Mouse (Mus musculus) embryonic fibroblast, embryonic 13.5 days (primary cell): ENCODE results near the gene Bola2. TPM values are rescaled to one million over a fixed set of nuclear protein-coding genes. Genes with fewer than 3 reads are reported as not detected.
"Not testable (repeated sequence)": the region's sequence is repeated elsewhere in the genome, so short reads cannot be mapped to it uniquely, and the experiment has no call there.

Experiments used
- H3K27ac ChIP-seq: 2 replicates; pipeline ENCODE4 v1.5.1; 2012; ENCODE audit warnings: low read length, control low read depth, inconsistent platforms; ENCODE audit not compliant: insufficient read depth
- H3K4me1 ChIP-seq: 2 replicates; pipeline ENCODE4 v1.6.1; 2011; ENCODE audit warnings: low read length; ENCODE audit not compliant: control insufficient read depth, insufficient read depth
- H3K4me3 ChIP-seq: 2 replicates; pipeline ENCODE4 v1.5.1; 2011; ENCODE audit warnings: mild to moderate bottlenecking, control low read depth, low read length; ENCODE audit not compliant: insufficient read depth
- CTCF ChIP-seq: IDR thresholded peaks from 2 replicates; pipeline ENCODE4 v1.5.1; 2011; ENCODE audit warnings: mild to moderate bottlenecking, control low read depth, low read length, moderate library complexity, borderline replicate concordance; ENCODE audit not compliant: insufficient read depth
- POLR2A ChIP-seq: IDR thresholded peaks from 2 replicates; pipeline ENCODE4 v1.6.1; 2011; ENCODE audit warnings: low read depth, mild to moderate bottlenecking, control low read depth, low read length, moderate library complexity
- polyA plus RNA-seq: library from polyadenylated mRNA; stranded (reverse); fragments of >200 nt; gene quantifications from 2 replicates; pipeline ENCODE4 v1.2.4, GENCODE M21; 2011; ENCODE audit warnings: low read depth; ENCODE audit not compliant: missing spikeins, insufficient read length

Gene Bola2
- polyA plus RNA-seq, 1 experiment: 56.5 TPM

DNA sequence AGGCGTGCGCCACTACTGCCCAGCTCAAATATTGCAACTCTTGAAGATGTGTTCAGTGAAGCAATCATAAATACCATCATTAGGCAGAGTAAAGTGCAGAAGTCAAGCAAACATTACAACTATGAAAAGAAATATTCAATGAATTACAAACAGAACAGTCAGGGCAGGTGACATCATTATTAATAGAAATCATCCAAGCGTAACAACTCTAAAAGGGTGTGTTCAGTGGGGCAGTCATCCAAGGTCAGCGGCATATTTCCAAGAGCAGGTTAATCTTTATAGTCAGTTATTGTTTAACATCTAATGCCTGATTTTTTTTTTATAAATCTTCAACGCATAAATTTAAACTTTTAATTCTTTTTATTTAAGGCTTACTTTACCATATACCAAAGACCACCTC lies 14.0 kb upstream of the Bola2 start:
- TF ChIP-seq POLR2A (no peak), CTCF (no peak)
- Histone ChIP-seq H3K27ac (no peak overlapping the region), H3K4me1 (no peaks in the 10 kb centered on the region), H3K4me3 (no peak overlapping the region)

DNA sequence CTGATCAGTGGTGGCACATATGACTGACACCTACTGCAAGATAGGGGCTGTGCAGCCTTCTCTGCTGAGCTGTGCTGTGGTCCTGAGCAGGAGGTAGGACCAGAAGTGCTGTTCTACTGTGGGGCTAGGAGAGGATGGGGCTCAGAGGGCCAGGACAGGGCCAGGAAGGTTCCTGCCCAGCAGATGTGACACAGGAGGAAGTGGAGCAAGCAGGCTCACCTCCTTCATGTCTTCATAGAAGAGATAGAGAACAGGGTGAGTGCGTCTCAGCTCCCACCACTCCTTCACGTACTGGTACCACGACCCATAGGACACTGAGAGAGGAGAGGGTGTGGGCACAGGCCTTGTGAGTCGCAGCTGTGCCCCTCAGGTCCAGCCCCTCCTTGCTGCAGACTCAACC lies 7.0 kb upstream of the Bola2 start:
- not testable (repeated sequence) for H3K27ac ChIP-seq, H3K4me3 ChIP-seq, H3K4me1 ChIP-seq

DNA sequence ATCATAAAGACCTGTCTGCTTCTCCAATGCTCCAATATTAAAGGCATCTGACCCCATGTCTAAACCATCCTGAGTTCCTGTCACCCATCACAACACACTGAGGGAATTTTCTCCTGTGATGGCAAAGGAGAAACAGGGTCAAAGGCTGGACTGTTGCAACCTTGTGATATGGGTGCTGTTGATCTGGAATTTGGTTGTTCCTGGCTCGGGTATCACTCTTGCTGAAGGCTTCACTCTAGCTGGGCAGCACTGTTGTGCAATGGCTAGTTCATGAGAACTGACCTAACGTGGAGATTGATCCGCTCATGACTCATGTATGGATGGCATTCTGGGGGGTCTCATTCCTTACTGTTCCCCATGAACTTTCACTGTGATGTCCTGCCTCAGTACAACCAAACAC lies 6.2 kb upstream of the Bola2 start:
- no peak for TF ChIP-seq POLR2A
- TF ChIP-seq CTCF: no peak
- no peak overlapping the region for H3K27ac ChIP-seq
- H3K4me3 ChIP-seq: no peak overlapping the region
- H3K4me1 ChIP-seq: no peaks in the 10 kb centered on the region

DNA sequence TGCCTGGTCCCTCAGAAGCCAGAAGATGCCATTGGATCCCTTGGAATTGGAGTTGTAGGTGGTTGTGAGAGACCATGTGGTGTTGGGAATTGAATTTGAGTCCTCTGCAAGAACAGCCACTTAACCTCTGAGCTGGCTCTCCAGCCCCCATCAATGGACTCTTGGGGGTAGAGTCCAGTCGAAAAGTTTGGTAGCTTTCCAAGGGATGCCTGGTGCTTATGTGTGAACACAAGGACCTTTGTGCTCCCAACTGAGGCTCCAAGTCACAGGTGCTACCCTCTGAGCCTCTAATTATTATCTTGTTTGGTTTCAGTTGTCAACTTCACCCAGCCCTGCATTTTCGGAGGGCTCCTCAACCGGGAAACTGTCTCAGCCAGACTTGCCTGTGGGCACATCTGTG lies 4.5 kb upstream of the Bola2 start:
- Histone ChIP-seq H3K4me1 (no peaks in the 10 kb centered on the region), H3K27ac (no peak overlapping the region), H3K4me3 (no peak overlapping the region)
- no peak for TF ChIP-seq CTCF
- no peak for TF ChIP-seq POLR2A

DNA sequence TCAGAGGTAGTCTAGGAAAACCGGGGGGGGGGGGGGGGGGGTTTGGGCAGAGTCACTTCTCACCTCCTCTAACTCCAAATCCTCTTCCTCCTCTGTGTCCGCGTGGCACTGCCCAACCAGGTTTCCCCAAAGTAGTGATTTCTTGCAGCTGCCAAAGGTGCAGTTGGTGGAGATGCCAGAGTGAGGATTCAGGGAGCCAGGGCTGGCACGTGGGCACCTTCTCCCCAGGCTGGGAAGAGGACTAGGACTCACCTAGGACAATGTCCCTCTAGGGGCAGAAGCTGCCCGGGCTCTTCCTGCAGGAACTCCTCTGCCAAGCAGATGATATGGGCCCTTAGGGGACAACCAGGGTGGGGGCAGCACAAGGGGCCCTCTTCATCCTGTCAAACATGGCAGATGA lies 3.5 kb upstream of the Bola2 start:
- Histone ChIP-seq H3K27ac (no peak overlapping the region), H3K4me3 (no peak overlapping the region), H3K4me1 (0 out of 2 replicates have a peak, but pooled peaks cover under 1% of the 10 kb centered on the region)
- TF ChIP-seq POLR2A: no peak
- no peak for TF ChIP-seq CTCF

DNA sequence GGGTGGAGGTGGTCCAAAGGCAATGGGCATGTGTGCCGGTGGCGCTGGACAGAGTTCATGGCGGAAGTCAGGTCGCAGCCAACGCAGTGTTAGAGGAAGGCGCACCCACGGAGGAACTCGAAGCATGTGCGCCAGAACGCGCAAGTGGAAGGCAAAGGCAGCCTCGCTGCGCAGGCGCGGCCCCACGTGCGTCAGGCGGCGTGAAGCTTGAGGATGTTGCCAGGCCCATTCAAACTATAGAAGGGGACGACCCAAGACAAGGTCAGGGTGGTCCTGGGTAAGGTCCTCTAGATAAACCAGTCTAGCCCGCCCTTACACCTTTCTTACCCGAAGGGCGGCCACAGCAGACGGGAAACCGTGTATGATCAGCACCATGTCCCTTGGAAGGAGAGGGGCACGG lies 2.8 kb upstream of the Bola2 start:
- TF ChIP-seq POLR2A (no peak), CTCF (no peak)
- peaks cover 7% of the 10 kb centered on the region; the same call in 1 of the 2 replicates for H3K4me1 ChIP-seq
- H3K4me3 ChIP-seq: no peak overlapping the region
- H3K27ac ChIP-seq: no peak overlapping the region

DNA sequence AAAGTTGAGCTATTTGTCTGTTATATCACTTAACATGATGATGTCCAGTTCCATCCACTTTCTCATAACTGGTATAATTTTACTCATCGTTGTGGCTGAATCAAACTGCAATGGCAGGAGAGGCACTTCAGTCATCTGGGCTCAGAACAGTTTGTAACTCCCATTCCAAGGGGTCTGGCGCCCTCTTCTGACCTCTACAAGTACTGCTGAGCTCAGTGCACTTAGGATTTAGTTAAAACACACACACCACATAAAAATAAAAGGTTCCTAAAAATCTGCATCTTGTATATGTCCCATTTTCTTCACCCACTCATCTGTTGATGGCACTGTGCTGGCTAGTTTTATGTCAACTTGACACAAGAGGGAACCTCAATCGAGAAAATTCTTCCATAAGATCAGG lies 1.9 kb upstream of the Bola2 start:
- Histone ChIP-seq H3K4me1 (peaks cover 7% of the 10 kb centered on the region; the same call in 1 of the 2 replicates), H3K27ac (no peak overlapping the region), H3K4me3 (no peak overlapping the region)
- TF ChIP-seq POLR2A (no peak), CTCF (peak; percentile 69)

DNA sequence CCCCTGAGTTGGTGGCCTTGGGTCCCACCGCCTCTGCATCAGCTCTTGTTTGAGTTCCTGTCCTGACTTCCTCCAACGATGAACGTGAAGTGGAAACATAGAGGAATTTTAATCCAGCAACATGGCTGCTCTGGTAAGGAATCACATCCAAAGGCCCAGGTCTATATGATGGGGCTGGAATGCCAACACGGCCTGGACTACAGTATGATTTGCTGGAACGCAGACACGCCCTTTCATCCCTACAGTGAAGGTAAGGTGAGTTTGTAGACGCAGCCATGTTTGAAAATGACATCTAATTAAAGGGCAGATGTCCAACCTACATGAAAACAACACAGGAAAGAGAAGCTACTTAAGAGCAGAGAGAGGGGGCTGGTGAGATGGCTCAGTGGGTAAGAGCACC lies 1.4 kb upstream of the Bola2 start:
- Histone ChIP-seq H3K4me1 (peaks cover 7% of the 10 kb centered on the region; the same call in 1 of the 2 replicates), H3K27ac (no peak overlapping the region), H3K4me3 (no peak overlapping the region)
- TF ChIP-seq POLR2A (no peak), CTCF (no peak)

DNA sequence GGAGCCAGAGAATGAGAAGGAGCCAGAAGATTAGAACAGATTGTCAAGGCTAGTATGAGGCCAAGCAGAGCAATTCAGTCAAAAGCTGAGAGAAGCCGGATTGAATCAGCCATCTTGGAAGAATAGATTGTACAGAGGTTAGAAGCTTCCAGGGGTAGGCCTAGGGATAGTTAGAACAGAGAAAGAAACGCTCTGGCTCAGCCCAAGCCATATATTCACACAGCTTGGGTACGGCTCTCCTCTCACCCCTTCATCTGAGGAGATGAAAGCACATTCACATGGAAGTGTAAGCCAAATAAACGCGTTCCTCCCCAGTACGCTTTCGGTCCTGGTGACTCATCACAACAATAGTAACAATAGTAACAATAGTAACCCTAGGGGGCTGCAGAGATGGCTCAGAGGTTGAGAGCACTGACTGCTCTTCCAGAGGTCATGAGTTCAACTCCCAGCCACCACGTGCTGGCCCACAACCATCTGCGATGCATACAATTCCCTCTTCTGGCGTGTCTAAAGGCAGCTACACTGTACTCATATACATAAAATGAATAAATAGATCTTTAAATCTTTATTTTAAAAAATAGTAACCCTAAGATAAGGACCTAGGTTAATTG lies 655 bp upstream of the Bola2 start:
- Histone ChIP-seq H3K4me3 (peak overlapping the region; percentile 86), H3K27ac (no peak overlapping the region), H3K4me1 (peaks cover 7% of the 10 kb centered on the region; the same call in 1 of the 2 replicates)
- TF ChIP-seq CTCF (no peak), POLR2A (no peak)

DNA sequence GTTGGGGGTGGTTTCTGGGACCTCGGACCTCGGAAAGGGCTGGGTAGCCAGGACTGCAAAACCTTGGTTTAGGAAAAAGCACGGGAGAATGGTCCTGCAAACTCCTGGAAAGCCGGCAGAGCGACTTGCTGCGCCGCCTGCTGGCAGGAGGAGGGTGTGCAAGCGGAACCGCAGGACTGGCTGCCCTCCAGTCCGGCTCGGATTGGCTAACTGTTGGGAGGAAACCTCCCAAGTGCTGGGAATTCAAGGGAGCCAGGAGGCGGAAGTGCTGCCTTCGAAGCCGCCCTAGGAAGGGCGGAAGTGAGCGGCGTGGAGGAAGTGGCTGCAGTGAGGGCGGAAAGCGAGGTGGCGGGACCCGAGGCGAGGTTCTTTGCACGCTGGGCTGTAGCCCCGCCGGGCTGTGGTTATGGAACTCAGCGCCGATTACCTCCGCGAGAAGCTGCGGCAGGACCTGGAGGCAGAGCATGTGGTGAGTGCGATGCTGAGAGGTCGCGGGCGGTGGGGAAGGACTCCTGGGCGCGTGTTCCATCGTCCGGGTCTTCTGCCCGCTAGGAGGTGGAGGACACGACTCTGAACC lies 518 bp downstream of the Bola2 start, which contains the start of gene Slx1b:
Gene Slx1b (minus strand): TSS at position 154 of the 577 bp plus-strand sequence.
- Histone ChIP-seq H3K4me1 (peaks cover 7% of the 10 kb centered on the region; the same call in 1 of the 2 replicates), H3K27ac (peak within 1 kb of the TSS; percentile 92)
- peak; percentile 60 for TF ChIP-seq POLR2A
- peak; percentile 93 for TF ChIP-seq CTCF

More for the DNA sequence above, 518 bp downstream of the Bola2 start, which contains the start of gene Slx1b:
- H3K4me3 ChIP-seq: peak within 1 kb of the TSS; percentile 86
